Mouse (Mus musculus) hindbrain, embryonic 10.5 days (tissue): ENCODE measurements around the gene Htra2. TPM values are rescaled to one million over a fixed set of nuclear protein-coding genes. Genes with fewer than 3 reads are reported as not detected.

Source experiments
- DNase-seq: peaks from one replicate; pipeline ENCODE4 v3.0.0-alpha.2; 2017; ENCODE audit warnings: low spot score
- H3K27ac ChIP-seq: fragments of 300-500 bp; sonication (generic); 2 replicates; pipeline ENCODE4 v1.5.1; 2016; ENCODE audit warnings: mild to moderate bottlenecking, moderate library complexity
- H3K27me3 ChIP-seq: fragments of 300-500 bp; sonication (generic); 2 replicates; pipeline ENCODE4 v1.6.1; 2016; ENCODE audit warnings: mild to moderate bottlenecking; ENCODE audit not compliant: poor library complexity, insufficient read depth, severe bottlenecking
- H3K36me3 ChIP-seq: fragments of 300-500 bp; sonication (generic); 2 replicates; pipeline ENCODE4 v1.6.1; 2016; ENCODE audit warnings: mild to moderate bottlenecking, moderate library complexity
- H3K4me1 ChIP-seq: fragments of 300-500 bp; sonication (generic); replicated peaks from 2 replicates; pipeline ENCODE4 v1.6.1; 2016; ENCODE audit warnings: mild to moderate bottlenecking
- H3K4me3 ChIP-seq: fragments of 300-500 bp; sonication (generic); 2 replicates; pipeline ENCODE4 v1.5.1; 2016; ENCODE audit warnings: mild to moderate bottlenecking, moderate library complexity
- H3K9me3 ChIP-seq: fragments of 300-500 bp; sonication (generic); 2 replicates; pipeline ENCODE4 v1.6.1; 2016; ENCODE audit warnings: mild to moderate bottlenecking, moderate library complexity
- WGBS: fragments of 180-500 bp; shearing (Covaris S2); methylation state at CpG from one replicate; pipeline ENCODE4 v1.1.7; 2016; 5-methylcytosine and 5-hydroxymethylcytosine counted together
- polyA plus RNA-seq: library from polyadenylated mRNA; unstranded; fragments of >200 nt; fragmentation: Nextera tagmentation; extraction: Ambion mirVana; gene quantifications from 2 replicates; pipeline ENCODE4 v1.2.1, GENCODE M21; 2016

The Htra2 gene
- polyA plus RNA-seq, 1 experiment from 2014 or later: 70.9 TPM

- no peak for DNase-seq
- peaks cover 33% of the 10 kb centered on the region for H3K36me3 ChIP-seq
- WGBS: 3% methylated on average over 6 of the region's 6 CpGs
- H3K27me3 ChIP-seq: peaks cover 89% of the 10 kb centered on the region
- no peaks in the 10 kb centered on the region for H3K9me3 ChIP-seq
- no peak overlapping the region for H3K27ac ChIP-seq
- H3K4me1 ChIP-seq: peaks cover 47% of the 10 kb centered on the region
- H3K4me3 ChIP-seq: no peak overlapping the region
Observed at GRCm38 (mm10) chr6:83084477-83084876, 29.4 kb upstream of the Htra2 start.

- peaks cover 80% of the 10 kb centered on the region for H3K27me3 ChIP-seq
- no peak overlapping the region for H3K27ac ChIP-seq
- 6% methylated on average over 5 of the region's 5 CpGs for WGBS
- no peaks in the 10 kb centered on the region for H3K9me3 ChIP-seq
- peaks cover 55% of the 10 kb centered on the region for H3K4me1 ChIP-seq
- H3K4me3 ChIP-seq: no peak overlapping the region
- peaks cover 33% of the 10 kb centered on the region for H3K36me3 ChIP-seq
- no peak for DNase-seq
Observed at GRCm38 (mm10) chr6:83083497-83083896, 28.4 kb upstream of the Htra2 start.

GRCm38 (mm10) chr6:83080210-83080609 lies 25.1 kb upstream of the Htra2 start:
- peaks cover 39% of the 10 kb centered on the region for H3K4me1 ChIP-seq
- 91% methylated on average over 5 of the region's 5 CpGs for WGBS
- DNase-seq: no peak

DNA sequence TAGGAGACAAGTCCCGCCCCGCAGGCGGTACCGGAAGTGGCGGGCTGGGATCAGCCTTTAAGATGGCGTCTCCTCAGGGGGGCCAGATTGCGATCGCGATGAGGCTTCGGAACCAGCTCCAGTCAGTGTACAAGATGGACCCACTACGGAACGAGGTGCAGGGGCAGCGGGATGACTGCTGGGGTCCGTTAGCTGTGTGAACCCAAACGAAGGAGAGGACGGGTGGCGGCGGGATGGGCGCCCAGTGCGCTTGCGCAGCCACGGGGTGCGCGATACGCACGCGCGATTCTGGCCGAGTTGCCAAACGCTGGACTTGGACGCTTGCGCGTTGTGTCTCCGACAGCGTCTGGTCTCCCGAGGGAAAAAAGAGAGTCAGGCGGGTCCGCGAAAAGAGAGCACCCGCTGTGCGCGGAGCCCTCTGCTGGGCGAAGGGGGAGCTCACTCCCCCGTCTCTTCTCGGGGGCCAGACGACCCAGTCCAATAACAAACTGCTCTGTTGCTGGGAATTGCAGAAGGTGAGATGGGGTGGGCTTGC lies 23.3 kb upstream of the Htra2 start:
- peaks cover 26% of the 10 kb centered on the region for H3K4me1 ChIP-seq
- WGBS: under 1% methylated on average over 46 of the region's 46 CpGs
- H3K9me3 ChIP-seq: no peaks in the 10 kb centered on the region
- peak overlapping the region; percentile 98 for H3K27ac ChIP-seq
- peaks cover 33% of the 10 kb centered on the region for H3K36me3 ChIP-seq
- DNase-seq: peak; percentile 99
- peaks cover 71% of the 10 kb centered on the region for H3K27me3 ChIP-seq
- peak overlapping the region; percentile 83 for H3K4me3 ChIP-seq

More at GRCm38 (mm10) chr6:83080210-83080609, 25.1 kb upstream of the Htra2 start:
- Histone ChIP-seq H3K4me3 (no peak overlapping the region), H3K27me3 (peaks cover 71% of the 10 kb centered on the region), H3K36me3 (peaks cover 33% of the 10 kb centered on the region), H3K9me3 (no peaks in the 10 kb centered on the region), H3K27ac (no peak overlapping the region)

GRCm38 (mm10) chr6:83077630-83078323 lies 22.7 kb upstream of the Htra2 start, which contains the start of gene Pcgf1:
Gene Pcgf1 (plus strand): TSS chr6:83077869.
- under 1% methylated on average over 54 of the region's 54 CpGs for WGBS
- Histone ChIP-seq H3K4me3 (peak within 1 kb of the TSS; percentile 83), H3K4me1 (peaks cover 26% of the 10 kb centered on the region), H3K9me3 (no peaks in the 10 kb centered on the region), H3K27me3 (peaks cover 71% of the 10 kb centered on the region), H3K27ac (peak within 1 kb of the TSS; percentile 98), H3K36me3 (peaks cover 31% of the 10 kb centered on the region)
- no peak for DNase-seq

- DNase-seq: no peak
- Histone ChIP-seq H3K27me3 (peaks cover 76% of the 10 kb centered on the region), H3K4me1 (peaks cover 46% of the 10 kb centered on the region), H3K9me3 (no peaks in the 10 kb centered on the region), H3K27ac (no peak overlapping the region), H3K36me3 (peaks cover 3% of the 10 kb centered on the region), H3K4me3 (no peak overlapping the region)
- 22% methylated on average over 2 of the region's 2 CpGs for WGBS
Observed at GRCm38 (mm10) chr6:83074979-83075378, 19.9 kb upstream of the Htra2 start.

GRCm38 (mm10) chr6:83071220-83071619 lies 16.1 kb upstream of the Htra2 start:
- peaks cover 39% of the 10 kb centered on the region for H3K4me1 ChIP-seq
- peak overlapping the region; percentile 41 for H3K4me3 ChIP-seq
- H3K9me3 ChIP-seq: no peaks in the 10 kb centered on the region
- no peak overlapping the region for H3K27ac ChIP-seq
- peaks cover 100% of the 10 kb centered on the region for H3K27me3 ChIP-seq
- DNase-seq: peak; percentile 39
- under 1% methylated on average over 24 of the region's 24 CpGs for WGBS
- H3K36me3 ChIP-seq: no peaks in the 10 kb centered on the region

GRCm38 (mm10) chr6:83070311-83071219 lies 15.5 kb upstream of the Htra2 start:
- peaks cover 100% of the 10 kb centered on the region for H3K27me3 ChIP-seq
- H3K27ac ChIP-seq: peak overlapping the region; percentile 6; the same call in 1 of the 2 replicates
- peak overlapping the region; percentile 41 for H3K4me3 ChIP-seq
- peaks cover 39% of the 10 kb centered on the region for H3K4me1 ChIP-seq
- H3K9me3 ChIP-seq: no peaks in the 10 kb centered on the region
- DNase-seq: peak; percentile 70
- H3K36me3 ChIP-seq: no peaks in the 10 kb centered on the region
- under 1% methylated on average over 58 of the region's 58 CpGs for WGBS

- DNase-seq: no peak
- WGBS: 1% methylated on average over 10 of the region's 10 CpGs
- no peaks in the 10 kb centered on the region for H3K9me3 ChIP-seq
Observed at GRCm38 (mm10) chr6:83070247-83070310, 15.0 kb upstream of the Htra2 start, which contains the start of gene Tlx2. Gene Tlx2 (minus strand): TSS chr6:83070293.

DNA sequence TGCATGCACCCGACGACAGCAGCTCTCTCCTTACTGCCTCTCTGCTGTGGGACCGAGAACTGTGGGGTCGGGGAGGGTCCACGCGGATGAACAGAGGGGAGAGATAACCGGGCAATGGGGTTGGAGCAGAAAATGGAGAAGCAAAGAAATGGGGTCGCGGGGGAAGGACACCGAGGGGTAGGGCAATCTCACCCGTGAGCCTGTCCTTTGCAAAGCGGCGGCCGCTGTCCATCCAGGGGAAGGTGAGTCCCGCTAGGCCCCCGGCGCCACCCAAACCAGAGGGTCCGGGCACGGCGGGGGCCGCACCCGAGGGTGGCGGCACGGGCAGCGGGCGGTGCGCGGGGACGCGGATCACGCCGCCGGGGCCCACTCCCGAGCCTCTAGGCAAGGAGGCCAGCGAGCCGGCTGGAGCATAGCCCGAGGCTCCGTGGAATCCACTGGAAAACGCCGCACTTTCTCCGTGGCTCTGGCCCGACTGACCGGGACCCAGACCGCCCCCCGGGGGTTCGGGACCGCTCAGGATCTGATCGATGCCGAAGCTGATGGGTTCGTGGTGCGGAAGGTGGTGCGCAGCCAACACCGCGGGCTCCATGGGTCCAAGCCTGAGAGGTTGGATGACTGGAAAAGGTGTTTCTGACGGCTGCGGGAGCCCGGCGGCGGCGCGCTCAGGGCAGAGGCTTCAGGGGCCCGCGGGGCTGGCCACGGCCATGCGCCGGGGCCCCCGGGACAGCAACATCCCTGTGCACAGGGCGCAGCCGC lies 14.6 kb upstream of the Htra2 start:
- under 1% methylated on average over 69 of the region's 69 CpGs for WGBS
- Histone ChIP-seq H3K36me3 (no peaks in the 10 kb centered on the region), H3K9me3 (no peaks in the 10 kb centered on the region), H3K4me1 (peaks cover 40% of the 10 kb centered on the region), H3K27me3 (peaks cover 100% of the 10 kb centered on the region), H3K27ac (peak overlapping the region; percentile 42; the same call in 1 of the 2 replicates), H3K4me3 (peak overlapping the region; percentile 41)
- DNase-seq: peak; percentile 64

More at GRCm38 (mm10) chr6:83070247-83070310, 15.0 kb upstream of the Htra2 start, which contains the start of gene Tlx2:
- H3K4me1 ChIP-seq: peaks cover 39% of the 10 kb centered on the region
- H3K4me3 ChIP-seq: peak within 1 kb of the TSS; percentile 41
- H3K36me3 ChIP-seq: no peaks in the 10 kb centered on the region
- H3K27ac ChIP-seq: peak within 1 kb of the TSS; percentile 42; the same call in 1 of the 2 replicates
- H3K27me3 ChIP-seq: peaks cover 100% of the 10 kb centered on the region

DNA sequence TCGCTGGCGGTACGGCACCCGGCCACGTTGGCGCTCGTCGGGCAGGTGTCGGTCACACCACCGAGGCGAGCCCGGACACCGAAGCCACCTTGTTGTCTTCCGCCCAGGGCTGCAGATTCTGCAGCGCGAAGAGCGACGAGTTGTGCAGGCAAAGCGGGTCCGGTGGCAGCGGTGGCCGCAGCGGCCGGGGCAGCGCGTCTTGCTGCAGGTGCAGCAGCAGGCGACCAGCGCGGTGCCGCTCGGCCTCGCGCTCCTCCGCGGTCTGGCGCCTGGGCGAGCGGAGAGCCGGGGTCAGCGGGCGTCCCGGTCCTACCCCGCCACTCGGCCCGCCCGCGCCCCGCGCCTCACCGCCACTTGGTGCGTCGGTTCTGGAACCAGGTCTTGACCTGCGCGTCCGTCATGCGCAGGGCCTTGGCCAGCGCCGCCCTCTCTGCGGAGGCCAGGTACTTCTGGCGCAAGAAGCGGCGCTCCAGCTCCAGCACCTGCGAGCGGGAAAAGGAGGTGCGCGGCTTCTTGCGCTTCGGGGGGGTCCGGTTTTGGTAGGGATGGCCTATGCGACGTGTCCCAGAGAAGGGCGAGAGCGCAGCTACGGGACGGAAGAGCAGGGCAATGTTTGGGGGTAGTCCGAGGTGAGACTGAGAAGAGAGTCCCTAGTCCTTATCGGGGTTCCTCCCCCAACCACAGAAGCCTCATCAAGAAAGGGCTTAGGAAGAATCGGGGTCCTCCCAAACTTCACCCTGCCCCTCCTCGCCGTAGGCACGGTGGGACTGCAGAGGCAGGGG lies 13.8 kb upstream of the Htra2 start:
- DNase-seq: peak; percentile 50
- H3K27ac ChIP-seq: 0 out of 2 replicates have a peak overlapping the region, but pooled peaks have one; percentile 8

DNA sequence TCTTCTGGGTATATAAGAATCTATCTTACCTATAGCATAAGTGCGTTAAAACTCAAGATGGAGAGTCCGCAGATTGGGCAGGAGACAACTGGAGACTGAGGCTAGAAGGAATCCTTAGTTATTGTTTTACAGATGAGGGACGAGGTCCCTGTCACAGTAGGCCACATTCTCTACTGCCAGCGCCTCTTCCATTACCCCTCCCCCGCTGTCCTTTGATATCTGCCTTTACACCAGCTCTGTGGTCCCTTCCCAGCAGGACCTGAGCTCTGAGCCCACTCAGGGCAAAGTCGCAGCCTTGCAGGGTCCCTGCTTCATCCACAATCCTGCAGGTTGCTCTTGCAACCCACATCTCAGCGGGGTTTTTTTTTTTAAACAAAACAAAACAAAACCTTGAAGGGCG lies 13.1 kb upstream of the Htra2 start:
- WGBS: 1% methylated on average over 8 of the region's 8 CpGs

More for the DNA sequence above, 13.8 kb upstream of the Htra2 start:
- peak overlapping the region; percentile 41 for H3K4me3 ChIP-seq
- H3K9me3 ChIP-seq: no peaks in the 10 kb centered on the region
- H3K36me3 ChIP-seq: no peaks in the 10 kb centered on the region
- under 1% methylated on average over 81 of the region's 81 CpGs for WGBS
- H3K27me3 ChIP-seq: peaks cover 100% of the 10 kb centered on the region
- peaks cover 45% of the 10 kb centered on the region for H3K4me1 ChIP-seq

More for the DNA sequence above, 13.1 kb upstream of the Htra2 start:
- DNase-seq: no peak
- no peak overlapping the region for H3K27ac ChIP-seq
- no peaks in the 10 kb centered on the region for H3K9me3 ChIP-seq
- H3K27me3 ChIP-seq: peaks cover 100% of the 10 kb centered on the region
- peaks cover 45% of the 10 kb centered on the region for H3K4me1 ChIP-seq
- no peaks in the 10 kb centered on the region for H3K36me3 ChIP-seq
- H3K4me3 ChIP-seq: peak overlapping the region; percentile 41; the same call in 1 of the 2 replicates
